Mouse (Mus musculus) olfactory bulb, adult 2 months (tissue): ENCODE measurements at regions not wholly inside any gene's neighbourhood (a gene's known extent, or its start where the extent isn't known, plus 50 kb on each side); places are given as distances from the start of the nearest gene placed in this dataset.

Source experiments
- H3K27ac ChIP-seq: fragments of 200-500 bp; 2 replicates; pipeline ENCODE4 v1.5.1; 2012; ENCODE audit warnings: low read depth, low read length; ENCODE audit not compliant: insufficient read depth
- H3K4me1 ChIP-seq: fragments of 200-500 bp; 2 replicates; pipeline ENCODE4 v1.6.1; 2012; ENCODE audit warnings: low read length; ENCODE audit not compliant: control insufficient read depth, insufficient read depth
- H3K4me3 ChIP-seq: fragments of 200-500 bp; 2 replicates; pipeline ENCODE4 v1.5.1; 2012; ENCODE audit warnings: mild to moderate bottlenecking, low read depth, low read length, moderate library complexity; ENCODE audit not compliant: insufficient read depth
- CTCF ChIP-seq: fragments of 200-500 bp; IDR thresholded peaks from 2 replicates; pipeline ENCODE4 v1.5.1; 2012; ENCODE audit warnings: low read depth, mild to moderate bottlenecking, low read length, moderate library complexity; ENCODE audit not compliant: insufficient read depth
- POLR2A ChIP-seq: fragments of 200-500 bp; IDR thresholded peaks from 2 replicates; pipeline ENCODE4 v1.6.1; 2012; ENCODE audit warnings: mild to moderate bottlenecking, low read depth, low read length, moderate library complexity; ENCODE audit not compliant: insufficient read depth
- WGBS: fragments of 180-500 bp; shearing (Covaris S2); methylation state at CpG from one replicate; pipeline ENCODE4 v1.1.7; 2018; 5-methylcytosine and 5-hydroxymethylcytosine counted together

GRCm38 (mm10) chr15:88372039-88372438 lies 228.1 kb upstream of the Zdhhc25 start:
- WGBS, result 21% methylated on average over 8 of the region's 8 CpGs
- H3K4me3 ChIP-seq, result no peak overlapping the region
- H3K27ac ChIP-seq, result no peak overlapping the region
- no peak for TF ChIP-seq POLR2A
- TF ChIP-seq CTCF, result no peak
- H3K4me1 ChIP-seq, result peaks cover 2% of the 10 kb centered on the region

DNA sequence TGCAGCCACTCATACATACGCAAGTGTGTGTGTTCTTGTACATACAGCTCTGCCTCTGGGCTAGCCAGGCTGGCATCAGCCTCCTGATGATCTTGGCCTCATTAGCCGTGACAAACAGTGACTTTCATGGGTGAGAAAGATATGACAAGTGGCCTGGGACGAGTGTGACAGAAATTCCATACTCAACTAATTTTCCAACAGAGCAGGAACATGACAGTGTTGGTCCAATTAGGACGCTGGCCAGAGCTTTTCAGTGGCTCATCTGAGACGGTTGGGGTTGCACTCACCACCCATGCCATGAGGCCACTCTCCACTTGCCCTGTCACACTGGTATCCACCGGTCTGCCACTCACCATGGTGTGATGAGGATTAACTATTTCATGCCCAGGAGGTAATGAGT lies 226.2 kb upstream of the Zdhhc25 start:
- no peak overlapping the region for H3K27ac ChIP-seq
- H3K4me3 ChIP-seq, result no peak overlapping the region
- TF ChIP-seq CTCF (no peak), POLR2A (no peak)
- WGBS, result 75% methylated on average over 6 of the region's 6 CpGs
- peaks cover 2% of the 10 kb centered on the region for H3K4me1 ChIP-seq

DNA sequence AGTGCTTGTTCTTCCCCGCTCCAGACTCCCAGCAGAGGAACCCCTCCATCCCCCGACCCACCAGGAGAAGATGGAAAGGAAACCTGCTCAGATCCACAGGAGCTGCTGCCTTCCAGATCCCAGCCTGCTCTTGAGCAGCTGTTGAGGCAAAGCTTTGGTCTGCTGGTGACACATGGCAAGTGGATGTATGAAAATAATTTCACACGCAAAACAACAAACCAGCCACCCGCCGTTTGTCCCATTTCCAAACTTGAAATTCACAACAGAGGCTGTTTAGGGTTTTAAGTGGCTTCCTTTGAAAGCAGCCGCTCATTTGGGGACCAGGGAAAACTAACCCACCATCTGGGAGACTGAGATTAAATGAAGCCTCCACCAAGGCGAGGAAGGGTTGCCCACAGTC lies 220.8 kb upstream of the Zdhhc25 start:
- Histone ChIP-seq H3K27ac (no peak overlapping the region), H3K4me1 (peaks cover 10% of the 10 kb centered on the region; the same call in 1 of the 2 replicates), H3K4me3 (no peak overlapping the region)
- TF ChIP-seq POLR2A (no peak), CTCF (no peak)
- WGBS, result 83% methylated on average over 7 of the region's 7 CpGs

GRCm38 (mm10) chr15:88379951-88380623 lies 220.0 kb upstream of the Zdhhc25 start:
- 64% methylated on average over 6 of the region's 6 CpGs for WGBS
- TF ChIP-seq CTCF (no peak), POLR2A (no peak)

DNA sequence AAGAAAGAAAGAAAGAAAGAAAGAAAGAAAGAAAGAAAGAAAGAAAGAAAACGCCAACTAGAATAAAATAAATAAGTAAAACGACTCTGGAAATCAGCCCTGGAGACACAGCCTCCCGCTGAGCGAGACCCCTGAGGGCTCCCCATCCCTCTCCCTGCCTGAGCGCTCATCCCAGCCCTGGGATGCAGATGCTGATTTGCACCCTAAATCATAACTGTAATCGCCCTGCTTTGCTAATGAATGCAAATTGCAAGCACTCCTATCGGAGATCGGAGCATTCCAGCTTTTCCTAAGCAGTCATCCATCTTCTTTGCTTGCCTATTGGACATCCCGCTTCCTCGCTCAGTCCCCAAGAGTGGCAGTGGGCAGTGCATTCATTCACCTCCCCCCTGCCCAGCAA lies 218.7 kb upstream of the Zdhhc25 start:
- peaks cover 10% of the 10 kb centered on the region; the same call in 1 of the 2 replicates for H3K4me1 ChIP-seq
- 44% methylated on average over 10 of the region's 10 CpGs for WGBS
- TF ChIP-seq POLR2A (no peak), CTCF (no peak)
- no peak overlapping the region for H3K27ac ChIP-seq
- H3K4me3 ChIP-seq, result no peak overlapping the region

More at GRCm38 (mm10) chr15:88379951-88380623, 220.0 kb upstream of the Zdhhc25 start:
- H3K27ac ChIP-seq, result no peak overlapping the region
- H3K4me1 ChIP-seq, result peaks cover 10% of the 10 kb centered on the region; the same call in 1 of the 2 replicates
- no peak overlapping the region for H3K4me3 ChIP-seq

- Histone ChIP-seq H3K4me3 (no peak overlapping the region), H3K4me1 (peaks cover 9% of the 10 kb centered on the region; the same call in 1 of the 2 replicates), H3K27ac (no peak overlapping the region)
- no peak for TF ChIP-seq CTCF
- TF ChIP-seq POLR2A, result no peak
- WGBS, result 63% methylated on average over 2 of the region's 2 CpGs
Observed at GRCm38 (mm10) chr15:88385943-88386342, 214.2 kb upstream of the Zdhhc25 start.

DNA sequence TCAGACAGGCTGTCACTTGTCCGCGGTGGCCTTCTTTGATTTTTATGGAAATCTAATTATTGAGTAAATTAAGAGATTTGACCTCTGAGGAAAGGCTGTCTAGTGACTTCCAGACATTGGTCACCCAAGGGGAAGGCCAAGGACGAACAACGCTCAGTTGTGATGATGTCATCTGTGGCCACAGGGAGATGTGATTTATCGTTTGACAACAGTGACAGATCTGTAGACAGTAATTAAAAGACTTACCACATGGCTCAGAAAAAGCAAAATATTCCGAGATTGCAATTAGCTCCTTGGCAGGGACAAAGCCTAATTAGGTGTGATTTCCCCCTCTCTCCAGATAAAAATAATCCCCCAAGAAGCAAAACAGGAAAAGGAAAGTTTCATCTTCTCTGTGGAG lies 213.4 kb upstream of the Zdhhc25 start:
- WGBS, result 58% methylated on average over 6 of the region's 6 CpGs
- TF ChIP-seq CTCF (no peak), POLR2A (no peak)
- Histone ChIP-seq H3K4me3 (no peak overlapping the region), H3K4me1 (0 out of 2 replicates have a peak, but pooled peaks cover 5% of the 10 kb centered on the region), H3K27ac (no peak overlapping the region)

- no peak overlapping the region for H3K27ac ChIP-seq
Observed at GRCm38 (mm10) chr15:88391822-88392221, 208.3 kb upstream of the Zdhhc25 start.

GRCm38 (mm10) chr15:88399064-88399463 lies 201.0 kb upstream of the Zdhhc25 start:
- Histone ChIP-seq H3K27ac (no peak overlapping the region), H3K4me1 (peaks cover 21% of the 10 kb centered on the region), H3K4me3 (no peak overlapping the region)
- WGBS, result 56% methylated on average over 5 of the region's 5 CpGs
- TF ChIP-seq CTCF (no peak), POLR2A (no peak)

More at GRCm38 (mm10) chr15:88391822-88392221, 208.3 kb upstream of the Zdhhc25 start:
- H3K4me3 ChIP-seq, result no peak overlapping the region
- peaks cover 3% of the 10 kb centered on the region; the same call in 1 of the 2 replicates for H3K4me1 ChIP-seq
- 84% methylated on average over 15 of the region's 15 CpGs for WGBS
- no peak for TF ChIP-seq CTCF
- no peak for TF ChIP-seq POLR2A
